Mouse (Mus musculus) neural tube, embryonic 14.5 days (tissue): ENCODE results near the gene Smpd1. TPM values are rescaled to one million over a fixed set of nuclear protein-coding genes. Genes with fewer than 3 reads are reported as not detected.

Source experiments
- ATAC-seq: fragments of 200-750 bp; cut with Nextera tagmentation; 2 replicates; pipeline ENCODE4 v1.8.0; 2017; ENCODE audit warnings: low read depth, mild to moderate bottlenecking, moderate TSS enrichment, moderate library complexity
- H3K27ac ChIP-seq: fragments of 300-500 bp; sonication (generic); 2 replicates; pipeline ENCODE4 v1.5.1; 2014; ENCODE audit warnings: low read depth, mild to moderate bottlenecking, control low read depth, low read length, moderate library complexity, mixed read lengths
- H3K27me3 ChIP-seq: fragments of 300-500 bp; sonication (generic); 2 replicates; pipeline ENCODE4 v1.6.1; 2014; ENCODE audit warnings: low read length; ENCODE audit not compliant: control insufficient read depth, insufficient read depth
- H3K36me3 ChIP-seq: fragments of 300-500 bp; sonication (generic); 2 replicates; pipeline ENCODE4 v1.6.1; 2014; ENCODE audit warnings: low read length, mixed read lengths; ENCODE audit not compliant: control insufficient read depth, insufficient read depth
- H3K4me1 ChIP-seq: fragments of 300-500 bp; sonication (generic); 2 replicates; pipeline ENCODE4 v1.6.1; 2014; ENCODE audit warnings: low read length; ENCODE audit not compliant: control insufficient read depth, insufficient read depth
- H3K4me2 ChIP-seq: fragments of 300-500 bp; sonication (generic); 2 replicates; pipeline ENCODE4 v1.6.1; 2014; ENCODE audit warnings: mild to moderate bottlenecking, low read depth, low read length, control low read depth
- H3K4me3 ChIP-seq: fragments of 300-500 bp; sonication (generic); 2 replicates; pipeline ENCODE4 v1.5.1; 2014; ENCODE audit warnings: low read depth, low read length, control low read depth, mixed read lengths
- H3K9ac ChIP-seq: fragments of 300-500 bp; sonication (generic); replicated peaks from 2 replicates; pipeline ENCODE4 v1.6.1; 2014; ENCODE audit warnings: low read depth, mild to moderate bottlenecking, control low read depth, low read length, mixed read lengths
- H3K9me3 ChIP-seq: fragments of 300-500 bp; sonication (generic); 2 replicates; pipeline ENCODE4 v1.6.1; 2016; ENCODE audit warnings: low read length; ENCODE audit not compliant: control insufficient read depth
- WGBS: fragments of 180-500 bp; shearing (Covaris S2); extraction: QIAGEN DNeasy Blood & Tissue Kit; methylation state at CpG from one replicate; pipeline ENCODE4 v1.1.7; 2014; 5-methylcytosine and 5-hydroxymethylcytosine counted together
- polyA plus RNA-seq: library from polyadenylated mRNA; unstranded; fragments of >200 nt; fragmentation: Nextera tagmentation; extraction: Ambion mirVana; gene quantifications from 2 replicates; pipeline ENCODE4 v1.2.1, GENCODE M21; 2014

Gene Smpd1
- polyA plus RNA-seq, 1 experiment from 2014 or later = 98.1 TPM

DNA sequence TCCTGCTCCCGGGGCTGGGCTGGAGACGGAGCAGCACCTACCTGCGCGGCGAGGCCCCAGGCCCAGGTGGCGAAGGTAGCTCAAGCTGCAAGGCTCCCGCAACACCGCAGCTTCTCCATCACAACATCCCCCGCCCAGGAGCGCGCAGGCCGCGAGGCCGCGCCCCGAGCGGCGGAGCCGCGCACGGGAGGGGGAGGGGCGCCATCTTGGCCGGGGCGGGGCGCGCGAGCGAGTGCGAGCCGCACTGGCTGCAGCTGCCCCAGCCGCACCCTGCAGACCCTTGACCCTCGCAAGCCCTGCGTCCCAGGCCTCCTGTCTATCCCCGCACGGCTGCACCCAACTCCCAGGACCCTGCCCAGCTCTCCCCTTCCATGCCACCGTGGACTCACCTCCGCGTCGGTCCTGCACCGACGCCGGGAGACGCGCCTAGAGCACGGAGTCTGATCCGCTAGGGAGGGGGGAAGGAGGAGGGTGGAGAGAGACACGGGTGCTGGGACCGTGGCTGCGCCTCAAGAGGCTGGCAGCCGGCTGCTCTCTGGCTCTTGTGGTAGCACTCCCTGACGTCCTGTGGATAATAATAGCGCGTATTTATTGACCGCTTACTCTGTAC is 27.0 kb downstream of the Smpd1 start, which contains the start of gene Apbb1:
Gene Apbb1 (minus strand): TSS at position 560 of the 610 bp plus-strand sequence.
- whole genome bisulfite sequencing = under 1% methylated on average over 40 of the region's 54 CpGs

DNA sequence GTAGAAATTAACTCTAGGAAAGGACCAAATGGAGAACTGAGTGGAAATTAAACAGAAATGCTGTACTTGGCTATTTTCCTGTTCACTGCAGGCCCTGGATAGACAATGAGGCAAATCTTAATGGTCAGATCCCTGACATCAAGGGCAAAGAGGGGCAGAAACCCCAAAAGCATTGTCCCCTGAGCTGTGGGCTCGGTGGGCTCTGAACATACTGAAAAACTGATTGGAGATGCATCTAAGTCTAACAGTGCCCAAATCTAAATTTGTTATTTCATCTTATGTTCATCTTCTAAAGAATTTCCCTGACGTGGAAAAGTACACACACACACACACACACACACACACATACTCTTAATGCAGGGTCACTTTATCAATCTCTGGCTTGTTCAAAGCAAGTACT is 27.8 kb downstream of the Smpd1 start:
- Histone ChIP-seq H3K9me3 (no peaks in the 10 kb centered on the region), H3K4me2 (peak overlapping the region; percentile 82), H3K9ac (peak overlapping the region; percentile 90), H3K4me1 (peaks cover 22% of the 10 kb centered on the region), H3K4me3 (peak overlapping the region; percentile 77), H3K27me3 (no peaks in the 10 kb centered on the region), H3K27ac (peak overlapping the region; percentile 97), H3K36me3 (no peaks in the 10 kb centered on the region)
- ATAC-seq = no peak
- WGBS = 68% methylated on average over 2 of the region's 2 CpGs

More for the DNA sequence above, 27.0 kb downstream of the Smpd1 start, which contains the start of gene Apbb1:
- Histone ChIP-seq H3K4me1 (peaks cover 27% of the 10 kb centered on the region), H3K4me2 (peak within 1 kb of the TSS; percentile 82), H3K4me3 (peak within 1 kb of the TSS; percentile 77), H3K27ac (peak within 1 kb of the TSS; percentile 97), H3K27me3 (no peaks in the 10 kb centered on the region), H3K9me3 (no peaks in the 10 kb centered on the region), H3K36me3 (no peaks in the 10 kb centered on the region), H3K9ac (peak within 1 kb of the TSS; percentile 90)
- ATAC-seq = peak; percentile 93

DNA sequence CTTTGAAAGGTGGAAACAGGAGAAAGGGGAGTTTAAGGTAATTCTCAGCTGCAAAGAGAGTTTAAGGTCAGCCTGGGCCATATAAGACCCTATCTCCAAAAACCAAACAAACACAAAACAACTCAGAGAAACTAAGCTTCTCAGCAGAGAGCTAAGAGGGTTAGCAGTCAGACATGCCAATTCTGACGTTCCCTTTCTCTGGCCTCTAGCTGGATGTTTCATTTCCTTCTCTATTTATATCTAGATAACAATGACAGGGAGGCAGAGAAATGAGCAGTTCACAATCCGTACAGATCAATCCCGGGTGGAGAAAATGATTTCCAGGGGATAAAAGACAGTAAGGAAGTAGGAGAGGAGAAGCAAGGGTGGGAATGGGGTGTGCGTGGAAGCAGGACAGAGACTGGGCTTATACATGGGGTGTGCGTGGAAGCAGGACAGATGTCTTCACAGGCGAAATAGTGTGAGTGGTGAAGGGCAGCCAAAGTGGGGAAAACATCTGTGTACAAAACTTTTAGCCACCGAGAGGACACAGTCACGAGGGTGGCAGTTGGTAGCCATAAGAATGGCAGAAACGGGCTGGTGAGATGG is 34.3 kb downstream of the Smpd1 start:
- Histone ChIP-seq H3K27me3 (no peaks in the 10 kb centered on the region), H3K4me3 (no peak overlapping the region), H3K27ac (no peak overlapping the region), H3K4me1 (no peaks in the 10 kb centered on the region), H3K9me3 (no peaks in the 10 kb centered on the region), H3K4me2 (no peak overlapping the region), H3K36me3 (no peaks in the 10 kb centered on the region), H3K9ac (no peak overlapping the region)
- ATAC-seq = no peak
- WGBS = 80% methylated on average over 9 of the region's 9 CpGs

DNA sequence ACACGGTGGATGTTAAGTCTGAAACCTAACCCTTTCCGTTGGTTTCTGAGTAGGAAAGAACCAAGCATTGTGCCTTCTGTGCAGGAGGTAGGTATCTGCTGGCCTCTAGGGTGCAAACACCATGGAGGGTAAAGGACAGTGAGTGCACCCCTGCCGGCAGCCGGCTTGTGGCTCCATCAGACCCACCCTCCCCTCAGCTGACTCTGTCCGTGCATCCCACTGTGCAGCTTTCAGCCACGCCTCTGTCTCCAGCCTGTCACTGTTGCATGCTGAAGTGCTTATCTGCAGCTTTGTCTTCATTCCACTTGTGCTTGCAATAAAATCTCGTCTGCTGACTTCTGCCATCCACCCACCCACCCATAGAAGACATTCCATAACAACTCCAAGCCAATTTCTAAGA is 35.9 kb downstream of the Smpd1 start:
- H3K36me3 ChIP-seq = no peaks in the 10 kb centered on the region
- WGBS = 44% methylated on average over 7 of the region's 7 CpGs
- no peaks in the 10 kb centered on the region for H3K27me3 ChIP-seq
- H3K4me2 ChIP-seq = no peak overlapping the region
- no peak overlapping the region for H3K9ac ChIP-seq
- H3K4me1 ChIP-seq = no peaks in the 10 kb centered on the region
- H3K27ac ChIP-seq = no peak overlapping the region
- no peak overlapping the region for H3K4me3 ChIP-seq
- H3K9me3 ChIP-seq = no peaks in the 10 kb centered on the region
- no peak for ATAC-seq

DNA sequence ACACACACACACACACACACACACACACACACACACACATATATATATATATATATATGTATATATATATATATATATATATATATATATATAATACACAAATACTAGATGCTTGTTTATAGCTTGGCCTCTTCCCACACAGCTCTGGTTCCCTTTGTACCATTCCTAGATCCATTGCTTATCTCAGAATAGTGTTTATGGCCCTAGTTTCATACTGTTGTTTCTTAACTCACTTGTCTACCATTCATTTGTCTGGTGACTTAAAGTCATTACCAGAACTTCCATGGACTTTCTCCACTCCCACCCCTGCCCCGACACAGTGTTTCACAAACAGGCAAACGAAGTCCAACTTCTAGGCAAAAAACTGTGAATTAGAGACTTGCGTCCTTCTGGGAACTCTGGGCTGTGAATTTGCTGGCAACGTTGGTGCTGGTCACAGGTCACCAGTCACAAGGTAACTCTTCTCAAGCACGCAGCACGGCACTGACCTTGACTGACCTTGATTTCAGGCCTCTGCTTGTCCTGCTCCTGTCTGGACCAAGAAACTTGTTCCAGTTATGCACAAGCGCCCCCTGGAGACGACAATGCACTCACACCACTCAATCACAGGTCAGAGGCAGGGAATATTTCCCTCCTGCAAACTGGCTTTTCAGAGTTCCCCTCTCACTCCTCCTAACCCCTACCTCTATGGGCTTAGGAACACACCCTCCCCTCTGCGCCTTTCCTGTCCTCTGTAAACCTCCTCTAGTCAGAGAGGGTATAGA is 48.9 kb downstream of the Smpd1 start:
- Histone ChIP-seq H3K27me3 (no peaks in the 10 kb centered on the region), H3K4me3 (no peak overlapping the region), H3K27ac (no peak overlapping the region), H3K4me2 (no peak overlapping the region), H3K9me3 (no peaks in the 10 kb centered on the region), H3K36me3 (no peaks in the 10 kb centered on the region), H3K9ac (no peak overlapping the region), H3K4me1 (no peaks in the 10 kb centered on the region)
- 40% methylated on average over 9 of the region's 9 CpGs for WGBS
- peak; percentile 57; the same call in 1 of the 2 replicates for ATAC-seq

Other genes with a start within 250 kb of the Smpd1 start
- gene Olfr689, start 243.2 kb upstream of the Smpd1 start, polyA plus RNA-seq = not detected in 2 replicates
- not detected in 2 replicates for gene Olfr690, start 220.3 kb upstream of the Smpd1 start, polyA plus RNA-seq
- 0.27 and 0.35 TPM in 2 replicates for gene Olfr691, start 212.1 kb upstream of the Smpd1 start, polyA plus RNA-seq
- gene Olfr692, start 186.1 kb upstream of the Smpd1 start, polyA plus RNA-seq = not detected in 2 replicates
- not detected in 2 replicates for gene Gm5901, start 179.3 kb upstream of the Smpd1 start, polyA plus RNA-seq
- gene Fam160a2, start 154.3 kb upstream of the Smpd1 start, polyA plus RNA-seq = 40.1 and 43.7 TPM in 2 replicates
- gene Cnga4, start 149.8 kb upstream of the Smpd1 start, polyA plus RNA-seq = not detected in 2 replicates
- 3.0 and 4.4 TPM in 2 replicates for gene Cckbr, start 128.6 kb upstream of the Smpd1 start, polyA plus RNA-seq
- 21.2 and 33.3 TPM in 2 replicates for gene Cavin3, start 72.1 kb upstream of the Smpd1 start, polyA plus RNA-seq
- 220 and 224 TPM in 2 replicates for gene Apbb1, start 27.3 kb downstream of the Smpd1 start, polyA plus RNA-seq
- gene Hpx, start 45.8 kb downstream of the Smpd1 start, polyA plus RNA-seq = 0.58 TPM in 1 of 2 replicates, not detected in the other
- 92.3 and 93.1 TPM in 2 replicates for gene Trim3, start 79.2 kb downstream of the Smpd1 start, polyA plus RNA-seq
- 155 and 163 TPM in 2 replicates for gene Timm10b, start 85.7 kb downstream of the Smpd1 start, polyA plus RNA-seq
- gene Arfip2, start 86.1 kb downstream of the Smpd1 start, polyA plus RNA-seq = 84.7 and 87.5 TPM in 2 replicates
- gene Gm45799, start 86.2 kb downstream of the Smpd1 start, polyA plus RNA-seq = 6.1 and 31.1 TPM in 2 replicates
- 2.0 and 2.8 TPM in 2 replicates for gene Dnhd1, start 96.5 kb downstream of the Smpd1 start, polyA plus RNA-seq
- gene Ilk, start 182.2 kb downstream of the Smpd1 start, polyA plus RNA-seq = 182 and 227 TPM in 2 replicates
- gene Rrp8, start 183.0 kb downstream of the Smpd1 start, polyA plus RNA-seq = 22.9 and 28.5 TPM in 2 replicates
- 118 and 120 TPM in 2 replicates for gene Taf10, start 190.0 kb downstream of the Smpd1 start, polyA plus RNA-seq
- 39.2 and 52.7 TPM in 2 replicates for gene Tpp1, start 197.9 kb downstream of the Smpd1 start, polyA plus RNA-seq
- 20.7 and 20.8 TPM in 2 replicates for gene Dchs1, start 233.3 kb downstream of the Smpd1 start, polyA plus RNA-seq